Mouse (Mus musculus) lung, postnatal 0 days (tissue): ENCODE measurements around the gene Hoxb5. TPM values are rescaled to one million over a fixed set of nuclear protein-coding genes. Genes with fewer than 3 reads are reported as not detected.

Experiments used
- ATAC-seq: fragments of 200-750 bp; cut with Nextera tagmentation; 2 replicates; pipeline ENCODE4 v1.8.0; 2017; ENCODE audit warnings: moderate library complexity
- DNase-seq: peaks from one replicate; pipeline ENCODE4 v3.0.0-alpha.2; 2016; ENCODE audit warnings: low spot score
- H3K27ac ChIP-seq: fragments of 300-500 bp; sonication (generic); 2 replicates; pipeline ENCODE4 v1.5.1; 2014; ENCODE audit warnings: antibody characterized with exemption, mild to moderate bottlenecking, low read length, mixed read lengths
- H3K27me3 ChIP-seq: fragments of 300-500 bp; sonication (generic); replicated peaks from 2 replicates; pipeline ENCODE4 v1.6.1; 2014; ENCODE audit warnings: low read length, mixed read lengths; ENCODE audit not compliant: insufficient read depth
- H3K36me3 ChIP-seq: fragments of 300-500 bp; sonication (generic); 2 replicates; pipeline ENCODE4 v1.6.1; 2014; ENCODE audit warnings: low read length, mixed read lengths; ENCODE audit not compliant: insufficient read depth
- H3K4me1 ChIP-seq: fragments of 300-500 bp; sonication (generic); 2 replicates; pipeline ENCODE4 v1.6.1; 2014; ENCODE audit warnings: antibody characterized with exemption, low read depth, low read length, mixed read lengths; ENCODE audit not compliant: insufficient read depth
- H3K4me2 ChIP-seq: fragments of 300-500 bp; sonication (generic); replicated peaks from 2 replicates; pipeline ENCODE4 v1.6.1; 2014; ENCODE audit warnings: low read depth, mild to moderate bottlenecking, low read length, moderate library complexity, mixed read lengths
- H3K4me3 ChIP-seq: fragments of 300-500 bp; sonication (generic); 2 replicates; pipeline ENCODE4 v1.5.1; 2014; ENCODE audit warnings: low read depth, low read length
- H3K9ac ChIP-seq: fragments of 300-500 bp; sonication (generic); replicated peaks from 2 replicates; pipeline ENCODE4 v1.6.1; 2014; ENCODE audit warnings: low read depth, mild to moderate bottlenecking
- H3K9me3 ChIP-seq: fragments of 300-500 bp; sonication (generic); 2 replicates; pipeline ENCODE4 v1.6.1; 2016; ENCODE audit warnings: low read length, mixed read lengths
- CTCF ChIP-seq: IDR thresholded peaks from 2 replicates; pipeline ENCODE4 v1.5.1; 2016; ENCODE audit warnings: antibody characterized with exemption, mild to moderate bottlenecking
- EP300 ChIP-seq: IDR thresholded peaks from 2 replicates; pipeline ENCODE4 v1.6.1; 2016; ENCODE audit warnings: antibody characterized with exemption, mild to moderate bottlenecking, control low read depth
- WGBS: fragments of 180-500 bp; shearing (Covaris S2); extraction: QIAGEN DNeasy Blood & Tissue Kit; methylation state at CpG from one replicate; pipeline ENCODE4 v1.1.7; 2014; 5-methylcytosine and 5-hydroxymethylcytosine counted together
- polyA plus RNA-seq: library from polyadenylated mRNA; unstranded; fragments of >200 nt; fragmentation: Nextera tagmentation; extraction: Ambion mirVana; gene quantifications from 2 replicates; pipeline ENCODE4 v1.2.1, GENCODE M21; 2015

The Hoxb5 gene
- polyA plus RNA-seq, 1 experiment from 2014 or later = 16.8 TPM

GRCm38 (mm10) chr11:96288455-96289221, 14.5 kb upstream of the Hoxb5 start:
- no peaks in the 10 kb centered on the region for H3K36me3 ChIP-seq
- no peaks in the 10 kb centered on the region for H3K9me3 ChIP-seq
- ATAC-seq (no peak), DNase-seq (no peak)
- H3K9ac ChIP-seq = no peak overlapping the region
- 36% methylated on average over 1 of the region's 1 CpGs for WGBS
- no peak overlapping the region for H3K27ac ChIP-seq
- no peaks in the 10 kb centered on the region for H3K4me1 ChIP-seq
- H3K4me3 ChIP-seq = no peak overlapping the region
- H3K27me3 ChIP-seq = peaks cover 51% of the 10 kb centered on the region
- no peak overlapping the region for H3K4me2 ChIP-seq
- no peak for TF ChIP-seq CTCF
- no peak for TF ChIP-seq EP300

GRCm38 (mm10) chr11:96289293-96289692, 13.8 kb upstream of the Hoxb5 start:
- H3K9me3 ChIP-seq = no peaks in the 10 kb centered on the region
- H3K4me2 ChIP-seq = no peak overlapping the region
- H3K27ac ChIP-seq = no peak overlapping the region
- no peak for TF ChIP-seq CTCF
- TF ChIP-seq EP300 = no peak
- WGBS = 38% methylated on average over 21 of the region's 21 CpGs
- no peak overlapping the region for H3K4me3 ChIP-seq
- ATAC-seq (no peak), DNase-seq (no peak)
- no peaks in the 10 kb centered on the region for H3K36me3 ChIP-seq
- no peak overlapping the region for H3K9ac ChIP-seq
- H3K27me3 ChIP-seq = peaks cover 57% of the 10 kb centered on the region
- no peaks in the 10 kb centered on the region for H3K4me1 ChIP-seq

- Histone ChIP-seq H3K4me2 (no peak overlapping the region), H3K4me1 (no peaks in the 10 kb centered on the region), H3K27ac (no peak overlapping the region), H3K9ac (no peak overlapping the region), H3K4me3 (no peak overlapping the region), H3K27me3 (peaks cover 62% of the 10 kb centered on the region), H3K9me3 (no peaks in the 10 kb centered on the region), H3K36me3 (no peaks in the 10 kb centered on the region)
- 25% methylated on average over 6 of the region's 6 CpGs for WGBS
- no peak for TF ChIP-seq EP300
- TF ChIP-seq CTCF = no peak
- DNase-seq = no peak
- ATAC-seq = no peak
These were observed 13.3 kb upstream of the Hoxb5 start for GRCm38 (mm10) chr11:96289837-96290236.

- WGBS = 32% methylated on average over 17 of the region's 17 CpGs
- H3K27ac ChIP-seq = no peak overlapping the region
- no peak overlapping the region for H3K4me3 ChIP-seq
These were observed 12.3 kb upstream of the Hoxb5 start for GRCm38 (mm10) chr11:96290705-96291355.

GRCm38 (mm10) chr11:96291681-96292564, 11.2 kb upstream of the Hoxb5 start, which contains the start of gene Hoxb6:
Hoxb6 (plus strand) TSS chr11:96292476.
- Histone ChIP-seq H3K9ac (no peak within 1 kb of the TSS), H3K27me3 (peaks cover 74% of the 10 kb centered on the region), H3K4me2 (no peak within 1 kb of the TSS), H3K4me1 (no peaks in the 10 kb centered on the region), H3K36me3 (no peaks in the 10 kb centered on the region), H3K4me3 (no peak within 1 kb of the TSS), H3K27ac (no peak within 1 kb of the TSS), H3K9me3 (no peaks in the 10 kb centered on the region)
- ATAC-seq = no peak
- WGBS = 18% methylated on average over 22 of the region's 22 CpGs
- TF ChIP-seq EP300 (no peak), CTCF (no peak)
- DNase-seq = no peak

More at GRCm38 (mm10) chr11:96290705-96291355, 12.3 kb upstream of the Hoxb5 start:
- Histone ChIP-seq H3K9me3 (no peaks in the 10 kb centered on the region), H3K4me1 (no peaks in the 10 kb centered on the region), H3K36me3 (no peaks in the 10 kb centered on the region), H3K4me2 (no peak overlapping the region), H3K9ac (no peak overlapping the region), H3K27me3 (peaks cover 71% of the 10 kb centered on the region)
- TF ChIP-seq EP300 = no peak
- TF ChIP-seq CTCF = no peak
- DNase-seq = no peak
- ATAC-seq = no peak
